Mouse (Mus musculus) testis, adult 2 months (tissue): ENCODE measurements around the gene Gm47996. TPM values are rescaled to one million over a fixed set of nuclear protein-coding genes. Genes with fewer than 3 reads are reported as not detected.
A peak's percentile ranks its signal among the peaks of the same experiment; 100 is the strongest.
"Not testable (repeated sequence)": the region's sequence is repeated elsewhere in the genome, so short reads cannot be mapped to it uniquely, and the experiment has no call there.

Source experiments
- H3K27ac ChIP-seq: fragments of 200-500 bp; 2 replicates; pipeline ENCODE4 v1.5.1; 2012; ENCODE audit warnings: low read depth, low read length; ENCODE audit not compliant: control insufficient read depth, insufficient read depth
- H3K27me3 ChIP-seq: fragments of 200-500 bp; 2 replicates; pipeline ENCODE4 v1.6.1; 2012; ENCODE audit warnings: mild to moderate bottlenecking, low read length, moderate library complexity; ENCODE audit not compliant: control insufficient read depth, insufficient read depth
- H3K36me3 ChIP-seq: fragments of 200-500 bp; 2 replicates; pipeline ENCODE4 v1.6.1; 2012; ENCODE audit warnings: mild to moderate bottlenecking, low read length; ENCODE audit not compliant: control insufficient read depth, insufficient read depth
- H3K4me1 ChIP-seq: fragments of 200-500 bp; 2 replicates; pipeline ENCODE4 v1.6.1; 2012; ENCODE audit warnings: low read length; ENCODE audit not compliant: control insufficient read depth, insufficient read depth
- H3K4me3 ChIP-seq: fragments of 200-500 bp; 2 replicates; pipeline ENCODE4 v1.5.1; 2012; ENCODE audit warnings: low read depth, mild to moderate bottlenecking, low read length, moderate library complexity, mixed read lengths; ENCODE audit not compliant: control insufficient read depth
- CTCF ChIP-seq: fragments of 200-500 bp; IDR thresholded peaks from 2 replicates; pipeline ENCODE4 v1.5.1; 2012; ENCODE audit warnings: low read depth, mild to moderate bottlenecking, inconsistent platforms, low read length, moderate library complexity; ENCODE audit not compliant: control insufficient read depth, insufficient read depth, insufficient replicate concordance
- POLR2A ChIP-seq: fragments of 200-500 bp; IDR thresholded peaks from 2 replicates; pipeline ENCODE4 v1.6.1; 2012; ENCODE audit warnings: low read depth, mild to moderate bottlenecking, inconsistent platforms, low read length, moderate library complexity; ENCODE audit not compliant: control insufficient read depth
- polyA plus RNA-seq: library from polyadenylated mRNA; depleted of rRNA; stranded (reverse); fragments of >200 nt; gene quantifications from 2 replicates; pipeline ENCODE4 v1.2.3, GENCODE M21; 2012; rRNA removed

The Gm47996 gene
- 0.41 TPM in 1 of 2 replicates, not detected in the other for polyA plus RNA-seq

- not testable (repeated sequence) for H3K27ac ChIP-seq, H3K27me3 ChIP-seq, H3K4me1 ChIP-seq, H3K36me3 ChIP-seq, H3K4me3 ChIP-seq
Observed at GRCm38 (mm10) chr1:151209824-151210355, at the start of gene Gm47996. Gene Gm47996, plus strand, starts transcription at chr1:151210131.

- Histone ChIP-seq H3K36me3 (no peaks in the 10 kb centered on the region), H3K27me3 (no peaks in the 10 kb centered on the region), H3K4me1 (no peaks in the 10 kb centered on the region), H3K4me3 (no peak overlapping the region), H3K27ac (no peak overlapping the region)
- TF ChIP-seq POLR2A (no peak), CTCF (no peak)
Observed at GRCm38 (mm10) chr1:151166031-151166430, 43.9 kb upstream of the Gm47996 start.

- TF ChIP-seq CTCF (no peak), POLR2A (no peak)
- no peaks in the 10 kb centered on the region for H3K4me1 ChIP-seq
Observed at GRCm38 (mm10) chr1:151167297-151168047, 42.5 kb upstream of the Gm47996 start.

GRCm38 (mm10) chr1:151168637-151169036 lies 41.3 kb upstream of the Gm47996 start:
- Histone ChIP-seq H3K4me3 (no peak overlapping the region), H3K27me3 (no peaks in the 10 kb centered on the region), H3K36me3 (no peaks in the 10 kb centered on the region), H3K27ac (no peak overlapping the region), H3K4me1 (no peaks in the 10 kb centered on the region)
- TF ChIP-seq CTCF (no peak), POLR2A (no peak)

More at GRCm38 (mm10) chr1:151167297-151168047, 42.5 kb upstream of the Gm47996 start:
- Histone ChIP-seq H3K4me3 (no peak overlapping the region), H3K27me3 (no peaks in the 10 kb centered on the region), H3K27ac (no peak overlapping the region), H3K36me3 (no peaks in the 10 kb centered on the region)

GRCm38 (mm10) chr1:151171572-151172461 lies 38.1 kb upstream of the Gm47996 start:
- TF ChIP-seq CTCF = no peak
- H3K36me3 ChIP-seq = no peaks in the 10 kb centered on the region
- H3K27ac ChIP-seq = no peak overlapping the region
- no peaks in the 10 kb centered on the region for H3K27me3 ChIP-seq
- no peak overlapping the region for H3K4me3 ChIP-seq
- H3K4me1 ChIP-seq = no peaks in the 10 kb centered on the region; the same call in 1 of the 2 replicates

GRCm38 (mm10) chr1:151177030-151177936 lies 32.6 kb upstream of the Gm47996 start:
- H3K4me3 ChIP-seq = peak overlapping the region; percentile 80
- peaks cover 4% of the 10 kb centered on the region for H3K4me1 ChIP-seq
- no peaks in the 10 kb centered on the region for H3K27me3 ChIP-seq
- TF ChIP-seq POLR2A (no peak), CTCF (no peak)
- no peaks in the 10 kb centered on the region for H3K36me3 ChIP-seq
- peak overlapping the region; percentile 63 for H3K27ac ChIP-seq

- Histone ChIP-seq H3K4me3 (peak overlapping the region; percentile 80), H3K4me1 (peaks cover 4% of the 10 kb centered on the region), H3K27ac (peak overlapping the region; percentile 63), H3K27me3 (no peaks in the 10 kb centered on the region), H3K36me3 (no peaks in the 10 kb centered on the region)
- no peak for TF ChIP-seq POLR2A
- TF ChIP-seq CTCF = no peak
Observed at GRCm38 (mm10) chr1:151177937-151178271, 32.0 kb upstream of the Gm47996 start.
